8 mouse cellular contexts compared by ENCODE assay signal in genomic region chr2:103667962-103668815, GRCm38 (mm10).
DNase-seq lines count a peak whose midpoint lies in the region; ATAC-seq and TF ChIP-seq lines count a peak whose summit lies in the region.

No protein-coding gene starts in this region.

- H3K4me2 ChIP-seq in liver, embryonic 11.5 days = no peak overlapping the region
- H3K4me2 ChIP-seq in limb, embryonic 15.5 days = no peak overlapping the region

- TF ChIP-seq EP300 in heart, adult 2 months (IDR thresholded peaks at IDR 0.05; ENCODE audit: insufficient read depth, low read depth, low read length) = no peak

- H3K9ac ChIP-seq in liver, embryonic 11.5 days (ENCODE audit: low read depth, low read length) = no peak overlapping the region
- H3K9ac ChIP-seq in heart, adult 2 months (ENCODE audit: low read depth, low read length) = no peak overlapping the region
- H3K9ac ChIP-seq in limb, embryonic 15.5 days = no peak overlapping the region

- peak; percentile 52 for DNase-seq in liver
- no peak for DNase-seq in liver, embryonic 11.5 days (ENCODE audit: low spot score)
- DNase-seq in adrenal gland, adult 2 months = peak; percentile 42
- DNase-seq in heart, adult 2 months = peak; percentile 50 to 57
- peak; percentile 26 for DNase-seq in kidney, adult 9 months
- DNase-seq in right cerebral cortex, postnatal 14 days = peak; percentile 54

- no peak overlapping the region for H3K4me3 ChIP-seq in liver, embryonic 11.5 days (ENCODE audit: low read depth, low read length)
- H3K4me3 ChIP-seq in heart, adult 2 months = no peak overlapping the region
- no peak overlapping the region for H3K4me3 ChIP-seq in limb, embryonic 15.5 days

- no peaks in the 10 kb centered on the region for H3K36me3 ChIP-seq in liver, embryonic 11.5 days (ENCODE audit: control insufficient read depth, insufficient read depth, low read length)
- no peaks in the 10 kb centered on the region; the same call in 1 of the 2 replicates for H3K36me3 ChIP-seq in heart, adult 2 months (ENCODE audit: control insufficient read depth, insufficient read depth, low read length)
- no peaks in the 10 kb centered on the region for H3K36me3 ChIP-seq in limb, embryonic 15.5 days

- no peak for ATAC-seq in liver, embryonic 11.5 days (replicated peaks; ENCODE audit: low FRiP score)
- ATAC-seq in limb, embryonic 15.5 days (ENCODE audit: insufficient number of reproducible peaks, low FRiP score, low TSS enrichment, low read depth) = peak; percentile 70; the same call in 1 of the 2 replicates
- ATAC-seq in erythroid progenitor cell, adult 5-6 weeks (replicated peaks; ENCODE audit: low FRiP score, poor library complexity, severe bottlenecking) = no peak

- TF ChIP-seq POLR2A in heart, adult 2 months (IDR thresholded peaks at IDR 0.05; ENCODE audit: insufficient read depth, low read depth, low read length) = no peak

- no peaks in the 10 kb centered on the region for H3K9me3 ChIP-seq in liver, embryonic 11.5 days (ENCODE audit: control insufficient read depth, low read length)
- no peaks in the 10 kb centered on the region for H3K9me3 ChIP-seq in limb, embryonic 15.5 days

- H3K27ac ChIP-seq in liver, embryonic 11.5 days (ENCODE audit: low read depth, low read length) = no peak overlapping the region
- peak overlapping the region; percentile 42 for H3K27ac ChIP-seq in heart, adult 2 months
- 0 out of 2 replicates have a peak overlapping the region, but pooled peaks have one; percentile 14 for H3K27ac ChIP-seq in limb, embryonic 15.5 days

- H3K4me1 ChIP-seq in liver, embryonic 11.5 days (replicated peaks; ENCODE audit: control insufficient read depth, insufficient read depth, low read length) = no peaks in the 10 kb centered on the region
- peaks cover 20% of the 10 kb centered on the region for H3K4me1 ChIP-seq in heart, adult 2 months (ENCODE audit: control insufficient read depth, insufficient read depth, low read length)
- H3K4me1 ChIP-seq in limb, embryonic 15.5 days = peaks cover 50% of the 10 kb centered on the region

- WGBS in liver, embryonic 11.5 days = 77% methylated on average over 8 of the region's 8 CpGs
- 47% methylated on average over 8 of the region's 8 CpGs for WGBS in heart, adult 2 months
- 31% methylated on average over 8 of the region's 8 CpGs for WGBS in limb, embryonic 15.5 days

- no peak for TF ChIP-seq CTCF in heart, adult 2 months (IDR thresholded peaks at IDR 0.05)

- 0 out of 2 replicates have a peak, but pooled peaks cover 1% of the 10 kb centered on the region for H3K79me2 ChIP-seq in heart, adult 2 months (replicated peaks; ENCODE audit: control insufficient read depth, insufficient read depth, low read length)

- H3K27me3 ChIP-seq in liver, embryonic 11.5 days (replicated peaks; ENCODE audit: control insufficient read depth, insufficient read depth, low read length) = no peaks in the 10 kb centered on the region
- no peaks in the 10 kb centered on the region for H3K27me3 ChIP-seq in heart, adult 2 months (ENCODE audit: control insufficient read depth, insufficient read depth, low read length)
- H3K27me3 ChIP-seq in limb, embryonic 15.5 days = no peaks in the 10 kb centered on the region

- intact Hi-C loops in heart, adult 2 months (cut with DNase I) = no loop called here
